Mouse (Mus musculus) lung, embryonic 15.5 days (tissue): ENCODE measurements around the gene Slc25a34. TPM values are rescaled to one million over a fixed set of nuclear protein-coding genes. Genes with fewer than 3 reads are reported as not detected.

Source experiments
- ATAC-seq: fragments of 200-750 bp; cut with Nextera tagmentation; 2 replicates; pipeline ENCODE4 v1.8.0; 2017; ENCODE audit warnings: moderate number of reproducible peaks, borderline replicate concordance; ENCODE audit not compliant: low FRiP score, low TSS enrichment; ENCODE audit errors: extremely low read depth
- H3K27ac ChIP-seq: fragments of 300-500 bp; sonication (generic); 2 replicates; pipeline ENCODE4 v1.5.1; 2015; ENCODE audit warnings: moderate library complexity, mild to moderate bottlenecking, inconsistent platforms
- H3K27me3 ChIP-seq: fragments of 300-500 bp; sonication (generic); 2 replicates; pipeline ENCODE4 v1.6.1; 2015; ENCODE audit warnings: inconsistent platforms
- H3K36me3 ChIP-seq: fragments of 300-500 bp; sonication (generic); 2 replicates; pipeline ENCODE4 v1.6.1; 2015; ENCODE audit warnings: inconsistent platforms
- H3K4me1 ChIP-seq: fragments of 300-500 bp; sonication (generic); 2 replicates; pipeline ENCODE4 v1.6.1; 2015; ENCODE audit warnings: inconsistent platforms
- H3K4me2 ChIP-seq: fragments of 300-500 bp; sonication (generic); 2 replicates; pipeline ENCODE4 v1.6.1; 2015; ENCODE audit warnings: inconsistent platforms, mild to moderate bottlenecking, moderate library complexity
- H3K4me3 ChIP-seq: fragments of 300-500 bp; sonication (generic); 2 replicates; pipeline ENCODE4 v1.5.1; 2015; ENCODE audit warnings: mild to moderate bottlenecking, inconsistent platforms
- H3K9ac ChIP-seq: fragments of 300-500 bp; sonication (generic); 2 replicates; pipeline ENCODE4 v1.6.1; 2015; ENCODE audit warnings: inconsistent platforms
- H3K9me3 ChIP-seq: fragments of 300-500 bp; sonication (generic); 2 replicates; pipeline ENCODE4 v1.6.1; 2016; ENCODE audit warnings: inconsistent platforms
- WGBS: fragments of 180-500 bp; shearing (Covaris S2); methylation state at CpG from one replicate; pipeline ENCODE4 v1.1.7; 2015; 5-methylcytosine and 5-hydroxymethylcytosine counted together
- polyA plus RNA-seq: library from polyadenylated mRNA; unstranded; fragments of >200 nt; fragmentation: Nextera tagmentation; extraction: Ambion mirVana; gene quantifications from 2 replicates; pipeline ENCODE4 v1.2.1, GENCODE M21; 2015

The Slc25a34 gene
- polyA plus RNA-seq, 1 experiment from 2014 or later = 0.09 TPM

DNA sequence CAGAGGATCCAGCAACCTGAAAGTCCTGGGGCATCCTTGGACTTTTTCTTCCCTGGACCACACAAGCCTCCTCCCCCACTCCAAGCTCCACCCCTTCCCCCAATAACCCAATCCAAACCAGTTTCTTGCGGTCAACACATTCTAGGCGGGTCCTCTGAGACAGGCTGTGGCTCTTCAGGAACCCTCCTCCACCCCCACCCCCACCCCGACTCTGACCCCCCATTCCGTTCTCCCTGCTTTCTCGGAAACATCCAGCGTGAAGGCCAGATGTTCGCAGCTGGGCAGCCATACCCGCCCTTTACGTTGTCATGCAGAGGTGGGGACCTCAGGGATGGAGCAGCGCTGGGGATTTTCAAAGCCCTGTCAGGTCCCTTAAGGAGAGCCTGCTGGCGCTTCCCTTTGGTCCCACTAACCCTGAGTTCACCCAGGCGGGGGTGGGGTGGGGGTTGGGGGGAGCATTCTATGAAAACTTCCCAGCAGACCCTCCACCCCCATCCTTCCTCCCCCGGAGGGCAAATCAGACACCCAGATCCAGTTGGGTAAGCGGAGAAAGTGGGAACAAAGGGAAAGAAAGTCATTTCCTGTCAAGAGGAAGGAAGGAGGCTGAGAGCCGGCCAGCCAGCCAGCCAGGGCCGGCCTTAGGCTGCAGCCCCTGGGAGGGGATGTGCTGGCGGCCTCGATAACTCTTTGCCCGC is 25.3 kb downstream of the Slc25a34 start:
- H3K4me2 ChIP-seq = peak overlapping the region; percentile 93
- peaks cover 43% of the 10 kb centered on the region for H3K4me1 ChIP-seq

DNA sequence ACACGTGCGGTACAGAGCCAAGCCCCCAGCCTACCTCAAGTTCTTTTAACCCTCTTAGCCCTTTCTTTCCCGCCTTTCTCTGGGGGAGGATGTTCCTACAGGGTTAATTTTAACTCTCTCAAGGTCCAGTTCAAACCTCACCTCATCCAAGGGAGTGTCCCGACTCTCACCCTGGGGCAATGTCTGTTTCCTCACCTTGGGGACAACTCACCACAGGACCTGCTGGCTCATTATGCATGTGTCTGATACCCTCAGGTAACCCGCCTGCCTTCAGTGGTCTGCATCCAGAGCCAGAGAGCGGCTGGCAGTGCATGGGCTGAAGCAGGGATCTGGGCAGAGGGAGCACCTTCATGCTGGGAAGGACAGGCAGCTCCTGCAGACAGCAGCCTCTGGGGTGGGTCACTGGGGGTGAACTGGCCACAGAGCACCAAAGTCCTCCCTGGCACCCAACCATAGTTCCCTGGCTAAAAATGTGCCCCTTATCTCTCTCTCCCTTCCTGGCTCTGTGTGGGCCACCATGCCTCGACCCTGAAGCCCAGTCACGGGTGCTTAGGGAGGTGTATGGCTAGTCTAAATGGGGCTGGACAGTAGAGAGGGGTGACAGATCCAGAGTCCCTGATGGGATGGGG is 26.8 kb downstream of the Slc25a34 start:
- no peak overlapping the region for H3K4me2 ChIP-seq
- no peak overlapping the region for H3K4me3 ChIP-seq
- no peaks in the 10 kb centered on the region for H3K9me3 ChIP-seq
- ATAC-seq = no peak
- H3K4me1 ChIP-seq = peaks cover 35% of the 10 kb centered on the region
- no peak overlapping the region for H3K9ac ChIP-seq
- H3K36me3 ChIP-seq = peaks cover 32% of the 10 kb centered on the region
- H3K27ac ChIP-seq = no peak overlapping the region
- WGBS = 83% methylated on average over 8 of the region's 8 CpGs
- H3K27me3 ChIP-seq = no peaks in the 10 kb centered on the region

More for the DNA sequence above, 25.3 kb downstream of the Slc25a34 start:
- Histone ChIP-seq H3K9ac (peak overlapping the region; percentile 79), H3K9me3 (no peaks in the 10 kb centered on the region), H3K27me3 (no peaks in the 10 kb centered on the region), H3K27ac (peak overlapping the region; percentile 90), H3K36me3 (peaks cover 17% of the 10 kb centered on the region), H3K4me3 (peak overlapping the region; percentile 73)
- WGBS = 0% methylated on average over 19 of the region's 19 CpGs
- peak; percentile 69 for ATAC-seq

DNA sequence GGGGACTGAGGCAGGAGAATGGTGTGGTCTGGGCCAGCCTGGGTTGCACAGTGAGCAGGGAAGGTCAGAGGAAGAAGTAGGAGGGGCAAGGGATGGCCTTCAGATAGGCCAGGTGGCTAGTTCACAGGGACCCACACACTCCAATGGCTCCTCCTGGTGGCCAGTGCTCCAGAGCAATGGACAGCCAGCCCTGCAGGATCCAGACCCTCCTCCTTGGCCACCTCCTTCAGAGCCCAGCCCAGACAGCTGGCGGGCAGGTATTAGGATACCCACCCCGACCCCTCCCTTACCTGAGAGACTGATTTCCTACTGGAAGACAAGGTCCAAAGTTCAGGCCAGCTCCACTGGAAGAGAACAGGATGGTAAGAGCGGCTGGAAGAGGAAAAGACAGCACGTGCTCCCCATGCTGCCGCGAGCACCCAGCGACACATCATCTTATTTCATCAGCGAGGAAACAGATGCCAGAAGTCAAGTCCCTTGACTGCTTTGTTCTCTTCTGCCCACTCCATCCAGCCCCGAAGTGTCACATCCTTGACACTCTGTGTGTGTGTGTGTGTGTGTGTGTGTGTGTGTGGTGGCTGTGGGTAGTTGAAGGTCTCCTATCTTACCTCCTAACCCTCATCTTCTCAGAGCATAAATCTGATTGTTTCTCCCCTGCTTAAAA is 27.9 kb downstream of the Slc25a34 start:
- no peak for ATAC-seq
- Histone ChIP-seq H3K4me1 (peaks cover 25% of the 10 kb centered on the region), H3K27ac (no peak overlapping the region), H3K4me2 (no peak overlapping the region), H3K27me3 (no peaks in the 10 kb centered on the region), H3K36me3 (peaks cover 42% of the 10 kb centered on the region), H3K9me3 (no peaks in the 10 kb centered on the region), H3K4me3 (no peak overlapping the region), H3K9ac (no peak overlapping the region)
- WGBS = 76% methylated on average over 9 of the region's 9 CpGs

DNA sequence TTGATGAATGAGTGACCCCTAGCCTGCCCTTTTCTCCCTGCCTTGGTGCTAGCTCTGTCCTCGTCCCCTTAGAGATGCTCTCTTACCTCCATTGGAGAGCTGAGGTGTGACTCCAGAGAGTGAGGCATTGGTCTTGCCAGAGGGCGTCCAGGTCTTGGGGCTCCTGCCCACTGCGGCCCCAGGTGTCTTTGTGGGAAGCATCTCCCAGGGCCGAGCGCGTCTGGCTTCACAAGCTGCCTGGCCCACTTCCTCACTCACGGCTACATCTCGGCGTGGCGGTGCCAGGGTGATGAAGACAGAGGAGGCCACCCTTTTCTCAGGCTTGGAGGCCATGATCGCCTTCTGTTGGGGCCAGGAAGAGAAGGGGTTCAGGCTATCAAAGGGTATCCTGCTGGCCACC is 28.5 kb downstream of the Slc25a34 start:
- H3K27ac ChIP-seq = no peak overlapping the region
- H3K36me3 ChIP-seq = peaks cover 45% of the 10 kb centered on the region
- H3K9ac ChIP-seq = no peak overlapping the region
- H3K27me3 ChIP-seq = no peaks in the 10 kb centered on the region
- no peak overlapping the region for H3K4me2 ChIP-seq
- H3K4me3 ChIP-seq = no peak overlapping the region
- H3K9me3 ChIP-seq = no peaks in the 10 kb centered on the region
- 89% methylated on average over 11 of the region's 11 CpGs for WGBS
- no peak for ATAC-seq
- peaks cover 19% of the 10 kb centered on the region for H3K4me1 ChIP-seq

DNA sequence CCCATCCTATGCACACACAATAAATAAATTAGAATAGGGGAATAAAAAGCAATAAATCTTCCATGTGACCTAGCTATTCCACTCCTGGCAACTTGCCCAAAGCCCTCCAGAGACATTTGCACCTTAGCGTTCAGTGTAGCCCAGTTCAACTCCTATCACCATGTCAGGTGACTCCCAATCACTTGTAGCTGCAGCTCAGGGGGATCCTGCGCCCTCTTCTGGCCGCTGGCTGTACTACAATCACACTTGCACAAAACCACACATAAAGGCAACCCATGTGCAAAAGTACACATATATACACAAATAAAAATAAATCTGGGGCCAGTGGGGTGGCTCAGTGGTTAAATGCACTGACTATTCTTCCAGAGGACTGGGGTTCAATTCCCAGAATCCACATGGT is 32.1 kb downstream of the Slc25a34 start:
- H3K36me3 ChIP-seq = peaks cover 73% of the 10 kb centered on the region

DNA sequence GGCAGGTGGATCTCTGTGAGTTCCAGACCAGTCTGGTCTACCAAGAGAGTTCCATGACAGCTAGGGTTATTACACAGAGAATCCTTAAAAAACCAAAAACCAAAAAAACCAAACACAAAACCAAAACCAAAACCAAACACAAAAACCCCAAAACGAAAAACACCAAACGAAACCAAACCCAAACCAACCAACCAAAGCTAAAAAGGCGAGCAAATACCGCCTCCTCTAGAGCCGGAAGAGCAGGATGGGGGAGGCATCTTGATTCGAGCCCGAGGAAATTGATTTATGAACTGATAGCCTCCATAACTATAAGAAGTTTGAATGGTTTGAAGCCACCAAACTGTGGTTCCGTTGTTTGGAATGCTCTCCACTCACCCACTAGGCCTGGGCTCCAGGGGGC is 39.7 kb downstream of the Slc25a34 start:
- no peaks in the 10 kb centered on the region for H3K9me3 ChIP-seq
- H3K4me2 ChIP-seq = no peak overlapping the region
- H3K4me3 ChIP-seq = no peak overlapping the region
- no peaks in the 10 kb centered on the region for H3K27me3 ChIP-seq
- peaks cover 73% of the 10 kb centered on the region for H3K36me3 ChIP-seq
- WGBS = 82% methylated on average over 8 of the region's 8 CpGs
- ATAC-seq = no peak
- H3K4me1 ChIP-seq = no peaks in the 10 kb centered on the region
- no peak overlapping the region for H3K27ac ChIP-seq
- H3K9ac ChIP-seq = no peak overlapping the region

More for the DNA sequence above, 32.1 kb downstream of the Slc25a34 start:
- WGBS = 18% methylated on average over 3 of the region's 3 CpGs
- Histone ChIP-seq H3K27ac (no peak overlapping the region), H3K4me3 (no peak overlapping the region), H3K27me3 (no peaks in the 10 kb centered on the region), H3K4me1 (no peaks in the 10 kb centered on the region), H3K9me3 (no peaks in the 10 kb centered on the region), H3K4me2 (no peak overlapping the region), H3K9ac (no peak overlapping the region)
- ATAC-seq = no peak

DNA sequence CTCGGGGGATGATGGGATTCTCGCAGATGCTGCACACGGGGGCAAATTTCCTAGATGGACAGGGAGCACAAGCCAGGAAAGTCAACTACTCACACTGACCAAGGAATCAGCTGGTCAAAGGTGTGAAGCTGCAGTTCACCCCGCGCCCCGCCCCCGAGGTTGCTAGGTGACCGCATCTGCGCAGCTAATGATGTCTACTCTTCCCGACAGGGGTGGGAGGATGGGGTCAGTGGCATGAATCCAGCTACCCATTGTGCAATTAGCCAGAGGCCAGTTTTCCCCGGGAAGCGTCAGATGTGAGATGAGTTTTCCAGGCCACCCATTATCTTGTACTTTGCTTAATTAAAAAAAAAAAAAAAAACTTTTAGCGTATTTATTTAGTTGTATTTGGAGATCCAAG is 42.6 kb downstream of the Slc25a34 start:
- no peak overlapping the region for H3K9ac ChIP-seq
- H3K27ac ChIP-seq = no peak overlapping the region
- H3K4me3 ChIP-seq = no peak overlapping the region
- no peak overlapping the region for H3K4me2 ChIP-seq
- WGBS = 85% methylated on average over 13 of the region's 13 CpGs
- no peaks in the 10 kb centered on the region for H3K27me3 ChIP-seq
- no peaks in the 10 kb centered on the region for H3K4me1 ChIP-seq
- no peak for ATAC-seq
- peaks cover 80% of the 10 kb centered on the region for H3K36me3 ChIP-seq
- no peaks in the 10 kb centered on the region for H3K9me3 ChIP-seq

DNA sequence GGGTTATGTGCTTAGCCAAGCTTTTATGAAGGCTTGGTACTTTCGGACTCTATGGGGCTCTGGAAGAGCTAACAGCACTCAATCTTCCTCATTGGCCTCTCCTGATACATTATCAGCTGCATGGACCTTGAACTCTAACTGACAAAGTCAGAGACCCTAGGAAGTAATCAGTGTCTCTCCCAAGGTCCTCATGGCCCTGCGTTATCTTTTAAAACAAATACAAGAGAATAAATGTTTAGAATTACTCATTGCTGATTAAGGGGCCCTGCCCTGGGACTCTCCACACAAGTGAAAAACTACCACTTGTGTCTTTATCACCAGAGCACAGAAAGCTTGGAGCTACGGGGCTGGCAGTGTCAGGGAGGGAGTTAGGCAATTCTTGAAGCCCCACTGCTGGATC is 44.8 kb downstream of the Slc25a34 start:
- Histone ChIP-seq H3K9me3 (no peaks in the 10 kb centered on the region), H3K4me3 (no peak overlapping the region), H3K36me3 (peaks cover 64% of the 10 kb centered on the region), H3K4me1 (peaks cover 9% of the 10 kb centered on the region), H3K27me3 (no peaks in the 10 kb centered on the region), H3K27ac (no peak overlapping the region), H3K4me2 (no peak overlapping the region), H3K9ac (no peak overlapping the region)
- ATAC-seq = no peak
- WGBS = 16% methylated on average over 3 of the region's 3 CpGs

DNA sequence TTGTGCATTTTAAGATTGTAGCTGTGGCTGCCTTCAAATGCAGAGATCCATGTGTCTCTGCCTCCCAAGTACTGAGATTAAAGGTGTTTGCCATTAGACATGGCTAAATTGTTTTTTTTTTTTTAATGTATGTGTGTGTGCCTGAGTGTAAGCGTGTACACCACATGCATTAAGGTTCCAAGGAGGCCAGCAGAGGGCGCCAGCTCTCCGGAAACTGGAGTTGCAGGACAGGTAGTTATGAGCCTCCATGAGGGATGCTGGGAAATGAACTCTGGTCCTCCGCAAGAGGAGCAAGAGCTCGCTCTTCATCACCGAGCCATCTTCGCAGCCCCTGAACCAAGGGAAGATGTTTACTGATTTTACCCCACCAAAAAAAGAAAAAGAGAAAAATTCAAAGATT is 46.7 kb downstream of the Slc25a34 start:
- Histone ChIP-seq H3K4me3 (no peak overlapping the region), H3K27me3 (no peaks in the 10 kb centered on the region), H3K36me3 (peaks cover 48% of the 10 kb centered on the region), H3K9ac (no peak overlapping the region), H3K4me1 (peaks cover 22% of the 10 kb centered on the region), H3K27ac (no peak overlapping the region), H3K9me3 (no peaks in the 10 kb centered on the region), H3K4me2 (no peak overlapping the region)
- no peak for ATAC-seq
- 94% methylated on average over 7 of the region's 7 CpGs for WGBS

DNA sequence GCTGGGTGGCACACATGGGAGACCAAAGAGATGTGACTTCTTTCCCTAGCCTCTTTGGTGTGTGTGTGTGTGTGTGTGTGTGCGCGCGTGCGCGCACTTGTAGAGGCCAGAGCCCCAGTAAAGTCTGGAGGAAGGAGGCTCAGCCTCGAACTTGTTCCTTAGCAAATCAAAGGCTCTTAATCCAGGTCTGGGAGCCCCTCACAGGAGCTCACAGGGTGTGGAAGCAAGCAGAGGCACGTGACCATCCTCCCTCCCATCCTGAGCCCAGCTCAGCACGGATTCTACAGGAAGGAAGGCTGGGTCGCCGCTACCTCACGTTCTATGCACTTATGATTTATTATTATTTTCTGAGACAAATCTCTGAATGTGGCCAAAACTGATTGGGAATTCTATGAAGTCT is 47.2 kb downstream of the Slc25a34 start:
- Histone ChIP-seq H3K4me2 (no peak overlapping the region), H3K9ac (no peak overlapping the region), H3K9me3 (no peaks in the 10 kb centered on the region), H3K4me3 (no peak overlapping the region), H3K27ac (no peak overlapping the region), H3K27me3 (no peaks in the 10 kb centered on the region), H3K36me3 (peaks cover 45% of the 10 kb centered on the region), H3K4me1 (peaks cover 22% of the 10 kb centered on the region)
- ATAC-seq = no peak
- WGBS = 80% methylated on average over 11 of the region's 11 CpGs

DNA sequence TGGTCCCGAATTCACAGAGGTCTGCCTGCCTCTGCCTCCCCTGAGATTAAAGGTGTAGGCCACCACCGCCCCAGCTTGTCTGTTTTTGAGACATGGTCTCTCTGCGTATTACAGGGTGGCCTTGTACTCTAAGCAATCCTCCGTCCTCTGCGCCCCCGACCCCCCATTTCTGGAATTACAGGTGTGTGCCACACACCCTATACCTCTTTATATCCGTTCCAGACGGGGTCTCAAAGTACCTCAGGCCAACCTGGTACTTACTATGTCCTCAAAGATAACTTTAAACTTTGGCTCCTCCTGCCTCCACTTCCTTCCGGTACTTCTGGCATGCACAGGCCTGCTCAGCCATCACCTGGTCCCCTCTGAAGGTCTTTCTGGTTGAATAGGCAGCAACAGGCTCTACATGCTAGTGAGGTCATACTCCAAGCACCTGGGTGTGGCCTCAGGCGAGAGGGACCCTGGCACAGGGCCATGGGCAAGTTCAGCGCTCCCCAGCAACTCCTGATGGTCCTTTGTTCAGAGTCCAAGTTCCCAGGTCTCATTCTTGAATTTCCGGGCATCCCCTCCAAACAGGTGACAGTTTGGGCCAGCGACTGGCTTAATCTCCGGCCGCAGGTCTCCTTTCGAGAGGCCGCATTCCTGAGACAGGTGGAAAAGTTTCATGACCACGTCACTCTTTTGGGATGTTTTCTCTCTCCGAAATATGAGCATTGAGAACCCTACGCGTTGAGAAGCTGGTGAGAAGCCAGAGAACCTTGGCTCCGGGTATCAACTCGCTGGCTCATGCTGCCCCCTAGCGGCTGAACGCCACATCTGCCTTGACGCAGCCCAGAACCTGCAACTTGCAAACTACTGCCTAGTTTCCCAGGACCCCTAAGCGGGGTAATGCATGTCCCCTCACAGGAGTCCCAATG is 48.6 kb downstream of the Slc25a34 start:
- H3K4me1 ChIP-seq = peaks cover 22% of the 10 kb centered on the region
- no peaks in the 10 kb centered on the region for H3K9me3 ChIP-seq
- H3K36me3 ChIP-seq = peaks cover 33% of the 10 kb centered on the region
- no peak overlapping the region for H3K9ac ChIP-seq
- H3K27me3 ChIP-seq = no peaks in the 10 kb centered on the region
- peak overlapping the region; percentile 81 for H3K27ac ChIP-seq
- peak overlapping the region; percentile 32 for H3K4me2 ChIP-seq
- H3K4me3 ChIP-seq = no peak overlapping the region
- WGBS = 34% methylated on average over 27 of the region's 27 CpGs
- peak; percentile 65 for ATAC-seq
